Mouse (Mus musculus) embryo, embryonic 11.5 days (tissue): ENCODE measurements around the gene Clk3.
"Not testable (repeated sequence)": the region's sequence is repeated elsewhere in the genome, so short reads cannot be mapped to it uniquely, and the experiment has no call there.

Source experiments
- DNase-seq: peaks from one replicate; pipeline ENCODE4 v3.0.0-alpha.2; 2012; ENCODE audit warnings: low read depth, low spot score

Clk3 gene

GRCm38 (mm10) chr9:57723796-57724195, 41.9 kb downstream of the Clk3 start:
- DNase-seq: no peak

- DNase-seq: no peak
These were observed 42.3 kb downstream of the Clk3 start for GRCm38 (mm10) chr9:57723315-57723715.

- no peak for DNase-seq
These were observed 43.3 kb downstream of the Clk3 start for GRCm38 (mm10) chr9:57722371-57722770.

- no peak for DNase-seq
These were observed 44.9 kb downstream of the Clk3 start for GRCm38 (mm10) chr9:57720736-57721135.

- no peak for DNase-seq
These were observed 47.3 kb downstream of the Clk3 start for GRCm38 (mm10) chr9:57718408-57718807.

GRCm38 (mm10) chr9:57712194-57712593, 53.5 kb downstream of the Clk3 start:
- DNase-seq: no peak

GRCm38 (mm10) chr9:57710214-57710613, 55.4 kb downstream of the Clk3 start:
- DNase-seq: not testable (repeated sequence)

GRCm38 (mm10) chr9:57708720-57709274, 56.9 kb downstream of the Clk3 start:
- DNase-seq: peak; percentile 14

- DNase-seq: peak; percentile 85
These were observed 57.5 kb downstream of the Clk3 start, which contains the start of gene Edc3 for GRCm38 (mm10) chr9:57708068-57708719. TSS of gene Edc3 (plus strand) at chr9:57708540.

GRCm38 (mm10) chr9:57706496-57706895, 59.2 kb downstream of the Clk3 start:
- no peak for DNase-seq
